Mouse (Mus musculus) yolk sac, embryonic 10.5 days (tissue): ENCODE data around the gene Plscr5.

Experiments
- DNase-seq: peaks from one replicate; pipeline ENCODE4 v3.0.0-alpha.2; 2017; ENCODE audit warnings: low spot score

The Plscr5 gene

DNA sequence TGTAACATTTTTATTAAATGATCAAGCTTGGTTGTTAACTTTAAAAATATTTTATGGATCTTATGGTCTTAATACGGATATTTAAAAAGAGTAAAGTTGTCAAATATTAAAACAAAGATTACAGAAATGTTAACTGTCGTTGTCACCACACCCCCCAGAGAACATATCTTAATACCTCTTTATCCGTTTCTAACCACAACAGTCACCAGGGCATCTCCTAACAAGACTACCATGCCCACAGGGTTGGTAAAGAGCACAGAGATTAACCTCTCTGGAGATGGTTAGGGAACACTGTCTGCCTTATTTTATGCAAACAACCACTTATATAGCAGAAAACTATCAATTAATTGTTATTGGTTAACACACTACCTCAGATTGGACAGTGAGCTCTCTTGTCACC, 34.1 kb downstream of the Plscr5 start:
- DNase-seq = no peak

DNA sequence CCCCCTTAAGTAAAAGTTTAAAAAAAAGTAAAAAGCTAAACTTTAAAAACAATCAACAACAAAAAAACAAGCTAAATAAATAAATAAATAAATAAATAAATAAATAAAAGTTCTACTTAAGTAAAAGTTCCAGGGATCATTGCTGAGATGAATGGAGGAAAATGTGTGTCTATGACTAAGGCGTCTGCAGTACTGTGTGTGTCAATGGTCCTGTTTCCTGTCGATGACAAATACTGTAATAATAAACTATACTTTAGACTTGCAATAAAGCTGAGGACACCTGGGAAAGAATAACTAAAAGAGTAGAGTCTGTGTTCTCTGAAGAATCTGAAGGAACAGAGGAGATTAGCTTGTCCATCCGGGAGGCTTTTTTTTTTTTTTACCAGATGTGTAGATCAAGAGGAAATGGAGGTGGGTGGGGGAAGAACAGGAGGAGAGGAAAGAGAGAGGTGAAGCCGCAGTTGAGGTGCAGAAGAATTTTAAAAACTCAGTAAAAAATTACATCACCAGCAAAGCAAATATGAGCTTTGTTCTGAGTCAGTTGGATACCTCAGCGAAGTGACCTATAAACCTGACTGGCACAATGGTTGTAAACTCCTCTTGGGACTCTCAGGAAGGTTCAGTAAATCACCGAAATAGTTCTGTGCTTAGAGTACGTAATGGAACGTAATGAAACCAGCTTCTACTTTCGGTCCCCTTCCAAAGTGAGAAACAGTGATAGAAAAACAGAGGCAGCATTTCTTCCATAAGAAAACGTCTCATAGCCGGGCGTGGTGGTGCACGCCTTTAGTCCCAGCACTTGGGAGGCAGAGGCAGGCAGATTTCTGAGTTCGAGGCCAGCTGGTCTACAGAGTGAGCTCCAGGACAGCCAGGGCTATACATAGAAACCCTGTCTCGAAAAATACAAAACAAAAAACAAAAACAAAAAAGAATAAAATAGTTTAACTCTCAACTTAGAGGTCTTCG, 36.4 kb downstream of the Plscr5 start:
- no peak for DNase-seq

GRCm38 (mm10) chr9:92229833-92230205, 37.1 kb downstream of the Plscr5 start:
- DNase-seq = no peak

GRCm38 (mm10) chr9:92234901-92235458, 42.2 kb downstream of the Plscr5 start:
- DNase-seq = no peak

- DNase-seq = no peak
Observed at GRCm38 (mm10) chr9:92248773-92249446, 56.2 kb downstream of the Plscr5 start.

DNA sequence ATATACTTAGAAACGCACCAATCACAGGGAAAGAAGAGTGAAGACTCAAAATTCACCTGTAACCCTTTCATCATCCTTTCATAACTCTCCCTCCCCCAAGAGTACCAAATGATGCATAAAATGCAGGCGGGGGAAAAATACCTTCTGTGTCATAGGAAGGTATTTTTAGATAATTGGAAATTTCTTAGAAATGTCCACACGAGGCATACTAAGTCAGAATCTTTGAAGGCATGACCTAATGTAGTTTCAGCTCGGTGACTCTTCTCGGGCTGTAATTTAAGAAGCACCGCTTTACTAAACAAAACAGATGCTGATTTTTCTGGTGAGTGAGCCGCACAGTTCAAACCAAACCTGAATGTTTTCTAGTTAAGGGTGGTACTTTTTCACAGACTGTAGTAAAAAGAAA, 56.7 kb downstream of the Plscr5 start, which contains the start of gene Plscr1:
Gene Plscr1, plus strand, starts transcription at position 304 of the 406 bp plus-strand sequence.
- DNase-seq = no peak

DNA sequence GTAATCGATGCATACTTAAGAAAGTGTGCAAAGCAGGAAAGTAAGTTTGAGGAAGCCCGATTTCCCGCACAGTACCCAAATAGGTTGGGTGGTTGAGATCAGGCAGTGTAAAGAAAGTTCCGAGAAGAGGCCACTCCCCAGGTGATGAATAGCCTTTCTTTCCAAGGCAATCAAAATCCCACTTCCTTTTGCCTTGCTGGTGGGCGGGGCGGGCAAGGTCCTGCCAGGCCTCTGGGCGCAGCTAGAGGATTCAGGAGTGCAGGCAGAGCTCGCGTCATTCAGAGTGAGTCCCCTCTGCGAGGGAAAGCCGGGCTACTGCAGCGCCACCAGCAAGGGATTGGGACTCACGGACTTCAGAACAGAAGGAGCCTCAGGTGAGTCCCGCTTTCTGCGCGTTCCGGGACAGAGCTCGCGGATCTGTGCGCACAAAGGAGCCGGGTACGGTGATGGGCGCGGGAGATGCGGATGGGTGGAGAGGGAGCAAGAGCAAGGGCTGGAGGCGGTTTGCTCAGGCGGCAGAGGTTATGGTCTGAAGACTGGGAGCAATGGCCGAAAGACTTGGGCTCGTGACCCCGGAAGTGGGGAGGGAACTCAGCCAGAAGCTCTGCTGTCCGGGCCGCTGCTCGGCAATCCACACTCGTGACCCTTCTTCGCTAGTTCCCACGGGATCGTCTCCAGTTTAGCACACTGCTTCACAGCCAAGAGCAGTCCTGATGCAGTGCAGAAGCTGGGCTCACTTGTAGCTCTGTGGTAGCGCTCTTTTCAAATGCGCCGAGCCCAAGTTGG, 57.4 kb downstream of the Plscr5 start:
- peak; percentile 90 for DNase-seq

DNA sequence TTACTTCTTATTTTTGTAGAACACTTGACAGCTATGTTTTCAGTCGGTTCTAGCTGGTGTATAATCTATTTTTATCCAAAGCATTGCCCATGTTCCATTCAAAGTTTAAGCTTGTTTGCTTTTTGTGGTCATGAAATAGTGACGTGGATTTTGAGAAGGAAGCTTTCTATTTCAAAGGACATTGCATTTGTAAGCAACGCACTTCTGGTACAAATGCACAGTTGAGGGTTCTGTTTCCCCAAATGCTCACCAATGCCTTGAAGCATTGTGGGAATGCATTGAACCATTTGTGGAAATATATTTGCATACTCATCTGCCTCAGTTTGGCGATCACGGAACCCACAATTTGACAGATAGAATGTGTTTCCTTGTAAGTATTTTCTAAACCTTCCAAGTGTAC, 60.0 kb downstream of the Plscr5 start:
- DNase-seq = no peak

DNA sequence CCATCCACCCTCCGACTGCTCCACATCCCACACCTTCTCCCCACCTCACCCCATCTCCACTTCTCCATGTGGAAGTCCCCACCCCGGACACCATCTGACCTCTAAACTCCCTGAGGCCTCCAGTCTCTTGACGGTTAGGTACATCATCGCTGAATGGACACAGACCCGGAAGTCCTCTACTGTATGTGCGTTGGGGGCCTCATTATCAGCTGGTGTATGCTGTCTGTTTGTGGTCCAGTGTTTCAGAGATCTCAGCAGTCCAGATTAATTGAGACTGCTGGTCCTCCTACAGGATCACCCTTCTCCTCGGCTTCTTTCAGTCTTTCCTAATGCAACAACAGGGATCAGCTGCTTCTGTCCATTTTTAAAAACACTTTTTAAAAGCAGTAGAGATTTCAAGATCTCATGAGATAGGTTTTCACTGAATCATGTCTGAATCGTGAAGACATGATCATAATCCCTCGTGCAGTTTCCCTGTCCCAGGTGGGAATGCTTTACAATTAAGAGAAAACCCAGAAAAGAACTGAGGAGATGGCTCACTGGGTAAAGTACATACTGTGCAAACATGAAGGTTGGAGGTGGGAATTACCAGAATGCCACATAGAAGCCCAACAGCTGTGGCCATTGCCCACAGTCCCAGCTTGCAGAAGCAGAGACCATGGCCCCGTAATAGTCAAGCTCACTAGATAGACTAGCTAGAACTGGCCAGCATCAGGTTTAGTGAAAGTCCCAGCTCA, 61.0 kb downstream of the Plscr5 start:
- no peak for DNase-seq
